Mouse (Mus musculus): ENCODE measurements around the gene Ttll4. TPM values are rescaled to one million over a fixed set of nuclear protein-coding genes. Genes with fewer than 3 reads are reported as not detected.

The Ttll4 gene
- polyA plus RNA-seq, 1 experiment from 2014 or later, result 12.9 TPM

- H3K9ac ChIP-seq, result no peak overlapping the region
- WGBS, result 82% methylated on average over 1 of the region's 1 CpGs
- H3K4me2 ChIP-seq, result no peak overlapping the region
- no peaks in the 10 kb centered on the region for H3K4me1 ChIP-seq
- H3K9me3 ChIP-seq, result no peaks in the 10 kb centered on the region
- no peak overlapping the region for H3K4me3 ChIP-seq
- H3K27me3 ChIP-seq, result no peaks in the 10 kb centered on the region
- ATAC-seq (ENCODE audit: insufficient number of reproducible peaks, insufficient read depth, low FRiP score, low TSS enrichment, low read depth), result no peak
- no peak overlapping the region for H3K27ac ChIP-seq
- peaks cover 54% of the 10 kb centered on the region for H3K36me3 ChIP-seq
Measured at GRCm38 (mm10) chr1:74677843-74678242, 16.3 kb downstream of the Ttll4 start.

GRCm38 (mm10) chr1:74687131-74687530 lies 25.6 kb downstream of the Ttll4 start:
- H3K4me3 ChIP-seq, result no peak overlapping the region
- peaks cover 94% of the 10 kb centered on the region for H3K36me3 ChIP-seq
- no peaks in the 10 kb centered on the region for H3K4me1 ChIP-seq
- no peaks in the 10 kb centered on the region for H3K9me3 ChIP-seq
- H3K27ac ChIP-seq, result no peak overlapping the region
- ATAC-seq (ENCODE audit: insufficient number of reproducible peaks, insufficient read depth, low FRiP score, low TSS enrichment, low read depth), result no peak
- no peak overlapping the region for H3K9ac ChIP-seq
- H3K4me2 ChIP-seq, result no peak overlapping the region
- H3K27me3 ChIP-seq, result no peaks in the 10 kb centered on the region
- 87% methylated on average over 7 of the region's 7 CpGs for WGBS

GRCm38 (mm10) chr1:74693891-74694583 lies 32.5 kb downstream of the Ttll4 start:
- WGBS, result 96% methylated on average over 8 of the region's 8 CpGs
- no peaks in the 10 kb centered on the region for H3K27me3 ChIP-seq
- H3K4me2 ChIP-seq, result no peak overlapping the region
- no peak for ATAC-seq (ENCODE audit: insufficient number of reproducible peaks, insufficient read depth, low FRiP score, low TSS enrichment, low read depth)
- peaks cover 88% of the 10 kb centered on the region for H3K36me3 ChIP-seq
- H3K9ac ChIP-seq, result no peak overlapping the region
- no peaks in the 10 kb centered on the region for H3K4me1 ChIP-seq
- no peak overlapping the region for H3K27ac ChIP-seq
- H3K4me3 ChIP-seq, result no peak overlapping the region
- no peaks in the 10 kb centered on the region for H3K9me3 ChIP-seq

- ATAC-seq (ENCODE audit: insufficient number of reproducible peaks, insufficient read depth, low FRiP score, low TSS enrichment, low read depth), result no peak
- Histone ChIP-seq H3K9me3 (no peaks in the 10 kb centered on the region), H3K36me3 (peaks cover 86% of the 10 kb centered on the region), H3K27ac (no peak overlapping the region), H3K27me3 (no peaks in the 10 kb centered on the region), H3K4me1 (no peaks in the 10 kb centered on the region), H3K4me2 (no peak overlapping the region), H3K9ac (no peak overlapping the region), H3K4me3 (no peak overlapping the region)
- WGBS, result 96% methylated on average over 4 of the region's 4 CpGs
Measured at GRCm38 (mm10) chr1:74695836-74696235, 34.3 kb downstream of the Ttll4 start.

GRCm38 (mm10) chr1:74697416-74697815 lies 35.9 kb downstream of the Ttll4 start:
- no peak overlapping the region for H3K4me3 ChIP-seq
- H3K27me3 ChIP-seq, result no peaks in the 10 kb centered on the region
- no peaks in the 10 kb centered on the region for H3K4me1 ChIP-seq
- WGBS, result 95% methylated on average over 6 of the region's 6 CpGs
- H3K36me3 ChIP-seq, result peaks cover 78% of the 10 kb centered on the region
- H3K9me3 ChIP-seq, result no peaks in the 10 kb centered on the region
- no peak overlapping the region for H3K27ac ChIP-seq
- no peak for ATAC-seq (ENCODE audit: insufficient number of reproducible peaks, insufficient read depth, low FRiP score, low TSS enrichment, low read depth)
- no peak overlapping the region for H3K4me2 ChIP-seq
- no peak overlapping the region for H3K9ac ChIP-seq

- ATAC-seq (ENCODE audit: insufficient number of reproducible peaks, insufficient read depth, low FRiP score, low TSS enrichment, low read depth), result no peak
- WGBS, result 96% methylated on average over 1 of the region's 1 CpGs
- peaks cover 76% of the 10 kb centered on the region for H3K36me3 ChIP-seq
Measured at GRCm38 (mm10) chr1:74698353-74698752, 36.8 kb downstream of the Ttll4 start.

GRCm38 (mm10) chr1:74698791-74699190 lies 37.2 kb downstream of the Ttll4 start:
- Histone ChIP-seq H3K27me3 (no peaks in the 10 kb centered on the region), H3K9ac (no peak overlapping the region), H3K27ac (no peak overlapping the region), H3K4me2 (no peak overlapping the region), H3K9me3 (no peaks in the 10 kb centered on the region), H3K4me3 (no peak overlapping the region), H3K36me3 (peaks cover 74% of the 10 kb centered on the region), H3K4me1 (no peaks in the 10 kb centered on the region)
- 89% methylated on average over 1 of the region's 1 CpGs for WGBS
- ATAC-seq (ENCODE audit: insufficient number of reproducible peaks, insufficient read depth, low FRiP score, low TSS enrichment, low read depth), result no peak

More at GRCm38 (mm10) chr1:74698353-74698752, 36.8 kb downstream of the Ttll4 start:
- Histone ChIP-seq H3K9me3 (no peaks in the 10 kb centered on the region), H3K4me3 (no peak overlapping the region), H3K4me1 (no peaks in the 10 kb centered on the region), H3K9ac (no peak overlapping the region), H3K4me2 (no peak overlapping the region), H3K27ac (no peak overlapping the region), H3K27me3 (no peaks in the 10 kb centered on the region)

- ATAC-seq (ENCODE audit: insufficient number of reproducible peaks, insufficient read depth, low FRiP score, low TSS enrichment, low read depth), result no peak
- no peak overlapping the region for H3K27ac ChIP-seq
Measured at GRCm38 (mm10) chr1:74702142-74702553, 40.6 kb downstream of the Ttll4 start.

GRCm38 (mm10) chr1:74704156-74704555 lies 42.6 kb downstream of the Ttll4 start:
- Histone ChIP-seq H3K27ac (no peak overlapping the region), H3K4me2 (no peak overlapping the region), H3K27me3 (no peaks in the 10 kb centered on the region), H3K36me3 (peaks cover 22% of the 10 kb centered on the region), H3K4me1 (no peaks in the 10 kb centered on the region), H3K4me3 (no peak overlapping the region), H3K9me3 (no peaks in the 10 kb centered on the region), H3K9ac (no peak overlapping the region)
- ATAC-seq (ENCODE audit: insufficient number of reproducible peaks, insufficient read depth, low FRiP score, low TSS enrichment, low read depth), result no peak
- WGBS, result 79% methylated on average over 3 of the region's 3 CpGs

More at GRCm38 (mm10) chr1:74702142-74702553, 40.6 kb downstream of the Ttll4 start:
- Histone ChIP-seq H3K9ac (no peak overlapping the region), H3K4me3 (no peak overlapping the region), H3K9me3 (no peaks in the 10 kb centered on the region), H3K4me2 (no peak overlapping the region), H3K4me1 (no peaks in the 10 kb centered on the region), H3K36me3 (peaks cover 42% of the 10 kb centered on the region), H3K27me3 (no peaks in the 10 kb centered on the region)
- 91% methylated on average over 6 of the region's 6 CpGs for WGBS

GRCm38 (mm10) chr1:74705016-74705415 lies 43.5 kb downstream of the Ttll4 start:
- H3K4me1 ChIP-seq, result no peaks in the 10 kb centered on the region
- H3K9me3 ChIP-seq, result no peaks in the 10 kb centered on the region
- WGBS, result 77% methylated on average over 5 of the region's 5 CpGs
- no peak overlapping the region for H3K4me3 ChIP-seq
- no peak overlapping the region for H3K4me2 ChIP-seq
- H3K36me3 ChIP-seq, result peaks cover 15% of the 10 kb centered on the region
- no peak overlapping the region for H3K9ac ChIP-seq
- H3K27me3 ChIP-seq, result no peaks in the 10 kb centered on the region
- H3K27ac ChIP-seq, result no peak overlapping the region
- no peak for ATAC-seq (ENCODE audit: insufficient number of reproducible peaks, insufficient read depth, low FRiP score, low TSS enrichment, low read depth)

GRCm38 (mm10) chr1:74709566-74709965 lies 48.0 kb downstream of the Ttll4 start:
- no peaks in the 10 kb centered on the region for H3K36me3 ChIP-seq
- H3K4me3 ChIP-seq, result no peak overlapping the region

GRCm38 (mm10) chr1:74712046-74712445 lies 50.5 kb downstream of the Ttll4 start:
- Histone ChIP-seq H3K27ac (no peak overlapping the region), H3K4me3 (no peak overlapping the region), H3K9ac (no peak overlapping the region), H3K9me3 (no peaks in the 10 kb centered on the region), H3K4me1 (peaks cover 29% of the 10 kb centered on the region), H3K36me3 (no peaks in the 10 kb centered on the region), H3K4me2 (no peak overlapping the region), H3K27me3 (0 out of 2 replicates have a peak, but pooled peaks cover 7% of the 10 kb centered on the region)
- no peak for ATAC-seq (ENCODE audit: insufficient number of reproducible peaks, insufficient read depth, low FRiP score, low TSS enrichment, low read depth)
- 80% methylated on average over 4 of the region's 4 CpGs for WGBS

More at GRCm38 (mm10) chr1:74709566-74709965, 48.0 kb downstream of the Ttll4 start:
- H3K9ac ChIP-seq, result no peak overlapping the region
- peaks cover 22% of the 10 kb centered on the region for H3K4me1 ChIP-seq
- no peak for ATAC-seq (ENCODE audit: insufficient number of reproducible peaks, insufficient read depth, low FRiP score, low TSS enrichment, low read depth)
- H3K27me3 ChIP-seq, result 0 out of 2 replicates have a peak, but pooled peaks cover 7% of the 10 kb centered on the region
- H3K27ac ChIP-seq, result no peak overlapping the region
- H3K9me3 ChIP-seq, result no peaks in the 10 kb centered on the region
- WGBS, result 38% methylated on average over 6 of the region's 6 CpGs
- H3K4me2 ChIP-seq, result no peak overlapping the region

Data from embryonic facial prominence, embryonic 13.5 days (tissue).